Mouse (Mus musculus) effector memory CD4-positive, alpha-beta T cell, adult 5 months (primary cell): Measurements from ENCODE around the gene Gm49345. TPM values are rescaled to one million over a fixed set of nuclear protein-coding genes. Genes with fewer than 3 reads are reported as not detected.

ENCODE experiments used
- polyA plus RNA-seq: library from polyadenylated mRNA; unstranded; fragments of 100-300 nt; shearing (Covaris generic); gene quantifications from one replicate; pipeline ENCODE4 v1.2.1, GENCODE M21; 2017

Gm49345 gene
- polyA plus RNA-seq = 2.1 TPM

GRCm38 (mm10) chr13:67637294-67638007, at the start of gene Gm49345, which contains the start of gene Zfp729a:
TSS of gene Gm49345 (minus strand) at chr13:67637769.
TSS of gene Zfp729a (minus strand) at chr13:67637791.

GRCm38 (mm10) chr13:67686971-67687370, 49.4 kb upstream of the Gm49345 start, which contains the start of gene Zfp738:
TSS of gene Zfp738 (minus strand) at chr13:67687071.

GRCm38 (mm10) chr13:67609066-67609876, 28.3 kb downstream of the Gm49345 start, which contains the start of gene Zfp729b:
TSS of gene Zfp729b (minus strand) at chr13:67609707.

GRCm38 (mm10) chr13:67553730-67554129, 83.8 kb downstream of the Gm49345 start, which contains the start of gene Zfp748:
TSS of gene Zfp748 (minus strand) at chr13:67553830.

Other genes starting within 250 kb of the Gm49345 start
- 16.2 TPM for gene Zfp429, start 237.9 kb downstream of the Gm49345 start, polyA plus RNA-seq
- 1.8 TPM for gene Zfp459, start 216.4 kb downstream of the Gm49345 start, polyA plus RNA-seq
- 31.3 TPM for gene Zfp874a, start 186.1 kb downstream of the Gm49345 start, polyA plus RNA-seq
- gene Zfp874b, start 153.5 kb downstream of the Gm49345 start, polyA plus RNA-seq = 16.6 TPM
- gene Zfp58, start 137.2 kb downstream of the Gm49345 start, polyA plus RNA-seq = 12.5 TPM
- not detected for gene Gm26965, start 111.6 kb downstream of the Gm49345 start, polyA plus RNA-seq
- 31.4 TPM for gene Zfp87, start 111.6 kb downstream of the Gm49345 start, polyA plus RNA-seq
- 12.4 TPM for gene Zfp748, start 83.9 kb downstream of the Gm49345 start, polyA plus RNA-seq
- 4.4 TPM for gene Zfp729b, start 28.1 kb downstream of the Gm49345 start, polyA plus RNA-seq
- 2.8 TPM for gene Zfp729a, start within 50 bp of the Gm49345 start, polyA plus RNA-seq
- gene Zfp738, start 49.3 kb upstream of the Gm49345 start, polyA plus RNA-seq = 9.4 TPM
- gene Zfp65, start 91.4 kb upstream of the Gm49345 start, polyA plus RNA-seq = 2.8 TPM
- 2.2 TPM for gene Zfp85, start 117.5 kb upstream of the Gm49345 start, polyA plus RNA-seq
- 0.35 TPM for gene Zfp493, start 141.9 kb upstream of the Gm49345 start, polyA plus RNA-seq
- 0.70 TPM for gene Zfp273, start 176.0 kb upstream of the Gm49345 start, polyA plus RNA-seq
- 0.97 TPM for gene Gm10037, start 193.3 kb upstream of the Gm49345 start, polyA plus RNA-seq
- gene BC048507, start 225.6 kb upstream of the Gm49345 start, polyA plus RNA-seq = not detected